Mouse (Mus musculus) hindbrain, embryonic 14.5 days (tissue): Measurements from ENCODE around the gene Hdac4. TPM values are rescaled to one million over a fixed set of nuclear protein-coding genes. Genes with fewer than 3 reads are reported as not detected.
A peak's percentile ranks its signal among the peaks of the same experiment; 100 is the strongest.

Source experiments
- ATAC-seq: fragments of 200-750 bp; cut with Nextera tagmentation; 2 replicates; pipeline ENCODE4 v1.8.0; 2017; ENCODE audit warnings: moderate number of reproducible peaks, mild to moderate bottlenecking, moderate TSS enrichment, moderate library complexity; ENCODE audit not compliant: low FRiP score
- DNase-seq: peaks from one replicate; pipeline ENCODE4 v3.0.0-alpha.2; 2015; ENCODE audit warnings: low spot score
- H3K27ac ChIP-seq: fragments of 300-500 bp; sonication (generic); 2 replicates; pipeline ENCODE4 v1.5.1; 2014; ENCODE audit warnings: mild to moderate bottlenecking, moderate library complexity
- H3K27me3 ChIP-seq: fragments of 300-500 bp; sonication (generic); 2 replicates; pipeline ENCODE4 v1.6.1; 2014; ENCODE audit warnings: mild to moderate bottlenecking, low read length, mixed read lengths; ENCODE audit not compliant: control insufficient read depth, insufficient read depth
- H3K36me3 ChIP-seq: fragments of 300-500 bp; sonication (generic); replicated peaks from 2 replicates; pipeline ENCODE4 v1.6.1; 2014; ENCODE audit not compliant: control insufficient read depth, insufficient read depth
- H3K4me1 ChIP-seq: fragments of 300-500 bp; sonication (generic); replicated peaks from 2 replicates; pipeline ENCODE4 v1.6.1; 2014; ENCODE audit warnings: antibody characterized with exemption, low read length, mixed read lengths; ENCODE audit not compliant: control insufficient read depth, insufficient read depth
- H3K4me2 ChIP-seq: fragments of 300-500 bp; sonication (generic); replicated peaks from 2 replicates; pipeline ENCODE4 v1.6.1; 2014; ENCODE audit warnings: mild to moderate bottlenecking, moderate library complexity
- H3K4me3 ChIP-seq: fragments of 300-500 bp; sonication (generic); replicated peaks from 2 replicates; pipeline ENCODE4 v1.5.1; 2014; ENCODE audit warnings: mild to moderate bottlenecking, low read length
- H3K9ac ChIP-seq: fragments of 300-500 bp; sonication (generic); 2 replicates; pipeline ENCODE4 v1.6.1; 2014
- H3K9me3 ChIP-seq: fragments of 300-500 bp; sonication (generic); 2 replicates; pipeline ENCODE4 v1.6.1; 2016; ENCODE audit warnings: low read length; ENCODE audit not compliant: control insufficient read depth
- WGBS: fragments of 180-500 bp; shearing (Covaris S2); extraction: QIAGEN DNeasy Blood & Tissue Kit; methylation state at CpG from one replicate; pipeline ENCODE4 v1.1.7; 2014; 5-methylcytosine and 5-hydroxymethylcytosine counted together
- polyA plus RNA-seq: library from polyadenylated mRNA; unstranded; fragments of >200 nt; fragmentation: Nextera tagmentation; extraction: Ambion mirVana; gene quantifications from 2 replicates; pipeline ENCODE4 v1.2.1, GENCODE M21; 2014

The Hdac4 gene
- polyA plus RNA-seq, 1 experiment from 2014 or later: 27.5 TPM

DNA sequence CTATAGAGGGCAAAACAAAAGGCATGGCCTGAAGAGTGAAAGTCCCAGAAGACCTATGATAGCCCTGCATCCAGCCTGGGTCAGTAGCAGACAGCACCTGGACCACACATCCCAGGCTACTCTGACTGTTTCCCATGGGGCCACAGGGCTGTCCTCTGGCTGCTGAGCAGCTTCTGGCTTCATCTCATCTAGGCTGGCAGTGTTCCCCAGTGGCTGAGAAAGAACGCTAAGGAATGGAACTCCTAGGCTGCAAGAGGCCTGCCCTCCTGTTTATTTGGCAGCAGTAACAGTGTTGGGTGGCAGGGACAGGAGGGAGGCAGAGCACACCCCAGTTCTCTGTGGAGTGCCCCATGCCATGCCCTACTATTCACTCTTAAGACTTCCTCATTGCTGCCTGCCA, 228.5 kb downstream of the Hdac4 start:
- Histone ChIP-seq H3K9ac (no peak overlapping the region), H3K9me3 (no peaks in the 10 kb centered on the region), H3K4me1 (no peaks in the 10 kb centered on the region), H3K36me3 (peaks cover 68% of the 10 kb centered on the region), H3K27ac (no peak overlapping the region), H3K4me2 (no peak overlapping the region), H3K27me3 (no peaks in the 10 kb centered on the region), H3K4me3 (no peak overlapping the region)
- ATAC-seq: no peak
- DNase-seq: no peak
- WGBS: 83% methylated on average over 1 of the region's 1 CpGs

DNA sequence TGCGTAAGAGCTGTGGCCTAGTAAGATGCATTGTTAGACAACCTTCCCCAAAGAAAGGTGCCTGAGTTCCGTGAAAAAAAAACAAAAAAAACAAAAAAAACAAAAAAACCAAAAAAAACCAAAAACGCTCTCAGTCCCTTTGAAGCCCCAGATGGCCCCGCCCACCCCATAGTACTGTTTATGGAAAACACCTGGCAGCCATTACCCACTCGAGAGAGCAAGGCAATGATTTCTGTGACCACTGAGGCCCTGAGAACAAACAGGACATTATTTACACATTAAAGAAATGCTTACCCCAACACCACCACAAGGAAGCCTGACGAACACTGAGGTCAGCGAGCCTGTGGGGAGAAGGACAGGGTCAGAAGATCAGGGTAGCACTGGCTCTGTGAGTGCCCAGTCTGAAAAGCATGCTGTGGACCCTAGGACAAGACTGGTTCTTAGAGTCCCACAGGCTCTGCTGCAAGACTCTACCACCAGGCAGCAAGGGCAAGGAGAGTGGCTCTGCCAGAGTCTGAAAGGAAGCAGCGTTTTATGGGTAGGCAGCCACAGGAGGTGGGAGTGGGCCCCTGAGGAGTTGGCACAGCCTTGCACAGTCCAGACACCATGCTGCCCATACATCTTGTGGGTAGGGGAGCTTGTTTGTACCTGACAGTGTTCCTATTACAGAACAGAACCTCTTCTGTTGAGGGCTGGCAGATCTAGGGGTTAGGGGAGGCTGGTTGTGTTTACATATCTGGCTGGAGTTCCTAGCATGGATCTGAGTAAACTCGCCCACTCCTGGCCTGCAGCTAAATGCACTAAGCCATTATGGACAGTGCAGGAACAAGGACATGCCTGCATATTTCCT, 230.8 kb downstream of the Hdac4 start:
- Histone ChIP-seq H3K36me3 (peaks cover 71% of the 10 kb centered on the region), H3K4me3 (no peak overlapping the region), H3K9ac (no peak overlapping the region), H3K4me2 (no peak overlapping the region), H3K4me1 (no peaks in the 10 kb centered on the region), H3K27me3 (no peaks in the 10 kb centered on the region), H3K9me3 (no peaks in the 10 kb centered on the region), H3K27ac (no peak overlapping the region)
- ATAC-seq (no peak), DNase-seq (no peak)
- 80% methylated on average over 9 of the region's 9 CpGs for WGBS

DNA sequence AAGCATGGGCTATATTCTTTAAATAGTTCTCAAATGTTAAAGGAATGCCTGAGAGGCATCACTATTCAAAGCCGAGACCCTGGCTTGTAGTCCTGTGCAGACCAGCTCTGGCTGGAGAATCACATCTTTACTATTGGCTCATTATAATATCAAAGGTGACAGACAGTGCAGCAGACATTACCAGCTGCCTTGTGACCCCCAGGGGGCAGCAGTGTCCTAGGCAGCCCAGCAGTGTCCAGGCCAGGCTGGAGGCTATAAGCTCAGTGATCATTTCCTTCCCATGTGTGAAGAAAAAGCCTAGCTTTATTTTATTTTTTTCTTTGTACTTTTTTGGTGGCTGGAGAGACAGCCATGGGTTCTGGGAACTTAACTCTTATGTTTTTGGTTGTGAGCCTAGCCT, 233.2 kb downstream of the Hdac4 start:
- H3K9ac ChIP-seq: no peak overlapping the region
- H3K27me3 ChIP-seq: no peaks in the 10 kb centered on the region
- H3K4me1 ChIP-seq: no peaks in the 10 kb centered on the region
- WGBS: 29% methylated on average over 1 of the region's 1 CpGs
- H3K4me3 ChIP-seq: no peak overlapping the region
- no peaks in the 10 kb centered on the region for H3K9me3 ChIP-seq
- no peak overlapping the region for H3K27ac ChIP-seq
- ATAC-seq: 0 out of 2 replicates have a peak, but pooled peaks have one; percentile 68
- peak; percentile 39 for DNase-seq
- H3K4me2 ChIP-seq: no peak overlapping the region
- peaks cover 80% of the 10 kb centered on the region for H3K36me3 ChIP-seq

DNA sequence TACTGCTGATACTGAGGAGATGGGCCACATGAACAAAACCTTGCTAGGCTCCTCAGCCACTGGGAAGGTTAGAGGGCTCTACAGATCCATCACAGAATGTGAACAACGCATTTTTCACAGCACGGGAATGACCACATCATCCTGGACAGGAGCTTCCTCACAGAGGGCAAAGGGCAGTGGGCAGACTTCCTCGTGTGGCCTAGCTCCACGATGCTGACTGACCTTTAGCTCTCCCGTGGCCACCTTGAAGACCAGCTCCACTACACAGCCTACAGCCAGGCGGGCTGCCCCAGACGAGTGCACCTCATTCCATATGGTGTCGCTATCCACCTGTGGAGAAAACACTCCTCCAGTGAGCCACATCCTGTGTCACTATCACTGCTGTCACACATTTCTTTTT, 234.3 kb downstream of the Hdac4 start:
- Histone ChIP-seq H3K36me3 (peaks cover 80% of the 10 kb centered on the region), H3K9me3 (no peaks in the 10 kb centered on the region), H3K4me2 (no peak overlapping the region), H3K4me3 (no peak overlapping the region), H3K9ac (no peak overlapping the region), H3K27ac (no peak overlapping the region), H3K27me3 (no peaks in the 10 kb centered on the region), H3K4me1 (no peaks in the 10 kb centered on the region)
- no peak for ATAC-seq
- no peak for DNase-seq
- 82% methylated on average over 8 of the region's 8 CpGs for WGBS

DNA sequence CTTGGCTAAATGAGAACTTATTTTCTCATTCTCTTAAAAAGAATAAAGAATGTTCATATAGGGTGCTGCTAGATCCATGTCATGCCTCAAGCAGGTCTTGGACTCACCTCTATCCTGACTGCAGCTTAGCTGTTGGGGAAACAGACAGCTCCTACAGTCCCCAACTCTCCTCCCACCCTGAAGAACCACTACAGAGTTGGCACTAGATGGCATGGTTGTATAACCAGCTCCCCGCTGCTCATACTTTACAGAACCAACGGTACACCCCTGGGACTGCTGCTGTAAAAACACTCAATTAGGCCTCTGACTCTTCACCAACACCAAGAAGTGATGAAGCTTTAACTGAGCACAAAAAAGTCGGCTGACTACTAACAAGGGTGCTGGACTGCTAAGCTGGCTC, 235.6 kb downstream of the Hdac4 start:
- ATAC-seq (no peak), DNase-seq (no peak)
- H3K9ac ChIP-seq: no peak overlapping the region
- no peak overlapping the region for H3K27ac ChIP-seq
- peaks cover 85% of the 10 kb centered on the region for H3K36me3 ChIP-seq
- H3K4me1 ChIP-seq: no peaks in the 10 kb centered on the region
- H3K4me3 ChIP-seq: no peak overlapping the region
- H3K4me2 ChIP-seq: no peak overlapping the region
- no peaks in the 10 kb centered on the region for H3K27me3 ChIP-seq
- no peaks in the 10 kb centered on the region for H3K9me3 ChIP-seq
- WGBS: 91% methylated on average over 3 of the region's 3 CpGs

DNA sequence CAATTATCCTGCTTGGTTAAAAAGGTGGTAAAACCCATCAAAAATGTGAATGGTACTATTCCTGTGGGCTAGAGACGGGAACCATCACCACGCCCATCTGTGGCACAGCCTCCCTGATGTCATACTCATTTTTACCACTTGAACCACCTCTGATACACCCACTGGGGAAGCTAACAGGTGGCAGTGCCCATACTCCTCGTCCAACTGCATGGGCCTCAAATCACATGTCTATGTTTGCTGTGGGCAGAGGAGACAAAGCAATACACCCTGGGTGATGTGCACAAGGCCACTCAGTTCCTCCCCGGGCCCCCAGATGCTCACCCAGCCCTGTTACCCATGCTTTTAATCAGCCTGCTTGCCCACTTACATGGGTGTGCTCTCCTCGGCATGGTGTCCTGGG, 236.5 kb downstream of the Hdac4 start:
- Histone ChIP-seq H3K4me1 (no peaks in the 10 kb centered on the region), H3K4me2 (no peak overlapping the region), H3K27me3 (no peaks in the 10 kb centered on the region), H3K27ac (no peak overlapping the region), H3K9ac (no peak overlapping the region), H3K4me3 (no peak overlapping the region), H3K36me3 (peaks cover 84% of the 10 kb centered on the region), H3K9me3 (no peaks in the 10 kb centered on the region)
- WGBS: 92% methylated on average over 5 of the region's 5 CpGs
- DNase-seq (no peak), ATAC-seq (no peak)

DNA sequence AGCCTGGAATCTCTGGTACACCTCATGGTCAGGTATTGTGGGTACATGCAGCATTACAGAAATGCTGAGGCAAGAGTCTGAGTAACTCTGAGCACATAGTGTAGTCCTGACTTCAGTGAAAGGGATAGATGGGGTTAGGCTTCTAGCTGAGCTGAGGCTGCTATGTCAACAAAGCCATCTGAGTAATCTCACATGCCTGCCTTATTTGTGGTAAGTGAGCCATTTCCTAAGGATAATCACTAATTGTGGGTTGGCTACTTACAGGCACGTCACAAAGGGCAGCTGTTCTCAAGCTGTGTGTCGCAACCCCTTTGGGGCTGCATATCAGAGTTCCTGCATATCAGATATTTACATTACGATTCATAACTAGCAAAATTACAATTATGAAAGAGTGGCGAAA, 239.3 kb downstream of the Hdac4 start:
- no peaks in the 10 kb centered on the region for H3K27me3 ChIP-seq
- H3K4me3 ChIP-seq: no peak overlapping the region
- no peak for ATAC-seq
- H3K36me3 ChIP-seq: peaks cover 95% of the 10 kb centered on the region
- H3K4me2 ChIP-seq: no peak overlapping the region
- H3K27ac ChIP-seq: no peak overlapping the region
- no peak overlapping the region for H3K9ac ChIP-seq
- no peaks in the 10 kb centered on the region for H3K9me3 ChIP-seq
- H3K4me1 ChIP-seq: no peaks in the 10 kb centered on the region
- DNase-seq: no peak
- 86% methylated on average over 4 of the region's 4 CpGs for WGBS

DNA sequence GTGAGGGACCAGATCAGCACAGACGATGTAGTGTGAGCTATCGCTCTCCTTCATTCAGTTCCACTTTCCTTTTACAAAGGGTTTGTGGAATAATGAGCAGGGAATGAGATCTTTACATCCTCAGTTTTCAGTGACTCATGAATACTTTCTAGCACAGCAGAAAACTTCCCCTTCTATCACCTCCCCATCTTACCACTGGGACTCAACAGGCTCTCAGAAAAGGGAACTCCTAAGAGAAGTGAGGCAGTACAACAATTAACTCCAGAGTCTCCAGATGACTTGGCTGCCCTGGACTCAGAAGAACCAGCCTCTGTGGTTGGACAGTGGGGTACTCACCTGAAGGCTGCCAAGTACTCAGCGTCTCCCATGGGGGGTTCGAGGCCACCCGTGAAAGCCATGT, 240.5 kb downstream of the Hdac4 start:
- H3K4me3 ChIP-seq: no peak overlapping the region
- no peaks in the 10 kb centered on the region for H3K9me3 ChIP-seq
- no peak overlapping the region for H3K27ac ChIP-seq
- no peak overlapping the region for H3K9ac ChIP-seq
- ATAC-seq: no peak
- H3K27me3 ChIP-seq: no peaks in the 10 kb centered on the region
- H3K36me3 ChIP-seq: peaks cover 91% of the 10 kb centered on the region
- no peak overlapping the region for H3K4me2 ChIP-seq
- WGBS: 93% methylated on average over 5 of the region's 5 CpGs
- no peak for DNase-seq
- H3K4me1 ChIP-seq: no peaks in the 10 kb centered on the region

DNA sequence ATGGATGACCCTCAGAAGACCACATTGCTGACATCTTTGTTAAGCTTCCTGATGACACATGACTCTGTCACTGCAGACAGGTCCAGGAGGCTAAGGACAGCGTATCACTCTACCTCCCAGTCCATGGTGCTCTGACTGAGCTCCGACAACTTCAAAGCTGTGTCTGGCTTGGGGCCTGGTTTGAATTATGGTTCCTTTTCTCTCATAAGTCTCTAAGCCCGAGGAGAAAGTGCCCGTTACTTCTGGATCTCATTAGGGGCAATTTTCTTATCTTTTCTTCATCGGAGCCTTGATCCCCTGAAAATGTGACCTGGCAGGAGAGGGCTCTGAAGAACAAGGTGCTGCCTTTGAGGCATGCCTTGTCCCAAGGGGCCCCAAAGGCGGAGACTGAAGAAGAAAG, 242.6 kb downstream of the Hdac4 start:
- no peaks in the 10 kb centered on the region for H3K4me1 ChIP-seq
- H3K36me3 ChIP-seq: peaks cover 90% of the 10 kb centered on the region
- WGBS: 92% methylated on average over 6 of the region's 6 CpGs
- no peaks in the 10 kb centered on the region for H3K9me3 ChIP-seq
- no peak for DNase-seq
- H3K27me3 ChIP-seq: no peaks in the 10 kb centered on the region
- H3K9ac ChIP-seq: no peak overlapping the region
- H3K27ac ChIP-seq: no peak overlapping the region
- no peak for ATAC-seq
- no peak overlapping the region for H3K4me2 ChIP-seq
- no peak overlapping the region for H3K4me3 ChIP-seq

DNA sequence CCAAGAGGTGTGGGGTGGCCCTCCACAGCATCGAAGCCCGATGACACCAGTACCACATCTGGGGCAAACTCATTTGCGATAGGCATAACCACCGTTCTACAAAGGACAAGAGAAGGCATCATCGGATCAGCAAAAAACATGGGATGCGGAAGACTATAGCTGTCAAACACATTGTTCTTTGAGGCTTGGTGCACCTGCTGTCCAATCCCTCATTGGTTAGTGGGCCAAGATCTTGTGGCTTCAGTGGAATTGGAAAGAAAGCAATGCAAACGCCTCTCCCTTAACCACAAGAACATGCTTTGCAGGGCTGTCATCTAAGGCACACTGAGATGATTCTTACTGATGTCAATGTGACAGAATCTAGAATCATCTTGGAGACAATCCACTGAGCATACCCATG, 248.1 kb downstream of the Hdac4 start:
- H3K9ac ChIP-seq: no peak overlapping the region
- H3K27me3 ChIP-seq: no peaks in the 10 kb centered on the region
- ATAC-seq: no peak
- no peak for DNase-seq
- no peak overlapping the region for H3K4me2 ChIP-seq
- H3K9me3 ChIP-seq: no peaks in the 10 kb centered on the region
- H3K4me3 ChIP-seq: no peak overlapping the region
- 95% methylated on average over 7 of the region's 7 CpGs for WGBS
- H3K36me3 ChIP-seq: peaks cover 78% of the 10 kb centered on the region
- H3K27ac ChIP-seq: no peak overlapping the region
- no peaks in the 10 kb centered on the region for H3K4me1 ChIP-seq
